Mouse (Mus musculus) forebrain, embryonic 15.5 days (tissue): ENCODE data around the gene M1ap. TPM values are rescaled to one million over a fixed set of nuclear protein-coding genes. Genes with fewer than 3 reads are reported as not detected.

ENCODE experiments used
- ATAC-seq: fragments of 200-750 bp; cut with Nextera tagmentation; replicated peaks from 2 replicates; pipeline ENCODE4 v1.8.0; 2017; ENCODE audit warnings: mild to moderate bottlenecking, moderate TSS enrichment, moderate library complexity
- H3K27ac ChIP-seq: fragments of 300-500 bp; sonication (generic); replicated peaks from 2 replicates; pipeline ENCODE4 v1.5.1; 2015; ENCODE audit warnings: mild to moderate bottlenecking, inconsistent platforms
- H3K27me3 ChIP-seq: fragments of 300-500 bp; sonication (generic); 2 replicates; pipeline ENCODE4 v1.6.1; 2015; ENCODE audit warnings: inconsistent platforms
- H3K36me3 ChIP-seq: fragments of 300-500 bp; sonication (generic); 2 replicates; pipeline ENCODE4 v1.6.1; 2015; ENCODE audit warnings: mild to moderate bottlenecking, inconsistent platforms
- H3K4me1 ChIP-seq: fragments of 300-500 bp; sonication (generic); 2 replicates; pipeline ENCODE4 v1.6.1; 2015; ENCODE audit warnings: inconsistent platforms
- H3K4me2 ChIP-seq: fragments of 300-500 bp; sonication (generic); replicated peaks from 2 replicates; pipeline ENCODE4 v1.6.1; 2015; ENCODE audit warnings: mild to moderate bottlenecking, inconsistent platforms
- H3K4me3 ChIP-seq: fragments of 300-500 bp; sonication (generic); 2 replicates; pipeline ENCODE4 v1.5.1; 2015; ENCODE audit warnings: mild to moderate bottlenecking, inconsistent platforms
- H3K9ac ChIP-seq: fragments of 300-500 bp; sonication (generic); replicated peaks from 2 replicates; pipeline ENCODE4 v1.6.1; 2015; ENCODE audit warnings: mild to moderate bottlenecking, inconsistent platforms
- H3K9me3 ChIP-seq: fragments of 300-500 bp; sonication (generic); 2 replicates; pipeline ENCODE4 v1.6.1; 2016; ENCODE audit warnings: inconsistent platforms
- WGBS: fragments of 180-500 bp; shearing (Covaris S2); methylation state at CpG from one replicate; pipeline ENCODE4 v1.1.7; 2015; ENCODE audit warnings: mixed read lengths; 5-methylcytosine and 5-hydroxymethylcytosine counted together
- polyA plus RNA-seq: library from polyadenylated mRNA; unstranded; fragments of >200 nt; fragmentation: Nextera tagmentation; extraction: Ambion mirVana; gene quantifications from 2 replicates; pipeline ENCODE4 v1.2.1, GENCODE M21; 2015

Gene M1ap
- polyA plus RNA-seq, 1 experiment from 2014 or later: not detected

DNA sequence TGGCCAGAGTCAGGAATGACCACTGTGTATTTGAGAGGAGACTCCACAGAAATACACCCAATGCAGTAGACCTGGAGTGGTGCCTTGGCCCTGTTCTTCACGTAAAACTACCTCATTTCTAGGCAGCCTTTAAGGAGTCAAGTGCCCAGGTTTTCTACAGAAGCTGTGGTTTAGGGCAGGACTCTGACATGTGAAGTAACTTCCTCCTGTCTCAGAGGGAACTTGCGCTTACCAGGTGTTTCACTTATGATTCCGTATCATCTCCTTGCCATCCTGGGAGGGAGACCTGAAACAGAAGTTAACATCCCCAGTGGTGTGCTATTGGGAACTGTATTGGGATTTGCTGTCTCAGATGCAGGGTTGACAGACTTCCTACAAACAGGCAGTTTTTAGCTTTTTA is 5.9 kb upstream of the M1ap start:
- no peaks in the 10 kb centered on the region for H3K27me3 ChIP-seq
- ATAC-seq: no peak
- WGBS: 83% methylated on average over 3 of the region's 3 CpGs

DNA sequence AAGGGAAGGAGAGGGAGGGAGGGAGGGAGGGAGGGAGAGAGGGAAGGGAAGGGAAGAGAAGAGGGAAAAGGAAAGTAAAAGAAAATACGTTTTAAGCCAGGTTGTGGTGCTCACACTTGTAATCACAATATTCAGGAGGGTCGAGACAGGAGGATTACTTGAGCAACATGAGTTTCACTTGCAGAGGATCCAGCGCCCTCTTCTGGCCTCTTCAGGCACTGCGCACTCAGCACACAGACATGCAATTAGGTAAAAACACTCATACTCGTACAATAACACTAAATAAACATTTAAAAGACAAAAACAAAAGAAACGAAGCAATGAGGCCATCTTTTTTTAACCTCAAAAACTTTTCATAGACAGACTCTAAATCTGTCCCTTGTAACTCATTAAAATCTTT is 952 bp upstream of the M1ap start:
- H3K27me3 ChIP-seq: no peaks in the 10 kb centered on the region
- H3K27ac ChIP-seq: no peak overlapping the region
- H3K9ac ChIP-seq: no peak overlapping the region
- H3K4me1 ChIP-seq: no peaks in the 10 kb centered on the region
- ATAC-seq: no peak
- no peaks in the 10 kb centered on the region for H3K36me3 ChIP-seq
- 54% methylated on average over 6 of the region's 6 CpGs for WGBS
- H3K9me3 ChIP-seq: no peaks in the 10 kb centered on the region
- no peak overlapping the region for H3K4me2 ChIP-seq
- H3K4me3 ChIP-seq: no peak overlapping the region

More for the DNA sequence above, 5.9 kb upstream of the M1ap start:
- H3K4me2 ChIP-seq: no peak overlapping the region
- no peak overlapping the region for H3K9ac ChIP-seq
- H3K9me3 ChIP-seq: no peaks in the 10 kb centered on the region
- no peak overlapping the region for H3K27ac ChIP-seq
- H3K4me3 ChIP-seq: no peak overlapping the region
- peaks cover 11% of the 10 kb centered on the region for H3K4me1 ChIP-seq
- no peaks in the 10 kb centered on the region; the same call in 1 of the 2 replicates for H3K36me3 ChIP-seq

DNA sequence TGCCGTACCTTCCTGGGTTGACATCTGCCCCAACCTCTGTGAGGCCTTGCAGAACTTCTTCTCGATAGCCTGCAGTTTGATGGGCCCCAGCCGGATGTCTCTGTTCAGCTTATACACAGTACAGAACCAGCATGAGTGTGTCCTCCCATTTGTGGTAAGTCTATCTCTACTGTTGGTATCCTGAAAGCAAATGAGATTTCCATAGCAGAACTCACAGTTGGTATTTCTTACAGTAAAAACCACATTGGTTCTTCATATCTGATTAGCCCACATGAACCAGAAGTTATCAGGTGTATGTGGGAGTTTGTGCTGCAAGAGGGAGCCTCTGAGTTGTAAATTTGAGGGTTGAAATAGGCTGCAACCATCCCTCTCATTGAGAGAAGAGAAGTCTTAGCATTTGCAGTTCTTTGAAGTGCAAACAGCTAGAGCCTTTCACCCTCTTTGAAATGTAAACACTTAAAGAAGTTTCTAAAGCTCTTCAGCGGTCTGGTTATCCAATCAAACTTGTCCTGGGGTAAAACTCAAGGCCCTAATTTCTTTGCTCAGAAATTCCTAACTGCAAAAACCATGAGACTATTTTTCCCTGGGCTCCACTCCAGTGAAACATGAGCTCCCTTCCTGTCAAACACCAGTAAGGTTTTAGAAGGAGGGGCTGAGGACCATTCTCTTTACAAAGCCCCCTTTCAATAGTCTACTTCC is 10.0 kb downstream of the M1ap start:
- Histone ChIP-seq H3K36me3 (no peaks in the 10 kb centered on the region), H3K4me1 (no peaks in the 10 kb centered on the region), H3K27me3 (no peaks in the 10 kb centered on the region), H3K9me3 (no peaks in the 10 kb centered on the region), H3K4me2 (no peak overlapping the region), H3K27ac (no peak overlapping the region), H3K9ac (no peak overlapping the region), H3K4me3 (no peak overlapping the region)
- ATAC-seq: no peak
- WGBS: 65% methylated on average over 4 of the region's 4 CpGs

DNA sequence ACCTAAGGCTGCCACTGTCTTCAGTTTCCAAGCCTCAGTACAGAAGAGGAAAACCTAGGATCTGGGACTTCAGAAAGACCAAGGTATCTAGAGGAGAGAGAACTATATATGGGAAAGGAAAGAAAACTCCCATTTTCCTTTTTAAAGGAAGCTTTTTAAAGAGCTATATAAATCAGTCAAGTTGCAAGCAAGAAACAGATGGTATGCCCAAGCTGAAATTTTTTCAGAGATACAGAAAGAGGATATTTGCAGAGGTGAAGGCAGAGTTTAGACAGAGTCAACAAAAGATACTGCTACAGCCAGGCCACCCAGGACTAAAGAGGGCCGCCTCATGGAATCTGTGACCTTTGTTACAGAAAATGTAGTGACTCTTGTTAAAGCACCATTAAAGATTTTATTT is 15.0 kb downstream of the M1ap start:
- no peak overlapping the region for H3K9ac ChIP-seq
- no peak overlapping the region for H3K4me3 ChIP-seq
- no peak overlapping the region for H3K27ac ChIP-seq
- no peak overlapping the region for H3K4me2 ChIP-seq
- no peaks in the 10 kb centered on the region for H3K27me3 ChIP-seq
- H3K36me3 ChIP-seq: no peaks in the 10 kb centered on the region
- ATAC-seq: no peak
- H3K4me1 ChIP-seq: no peaks in the 10 kb centered on the region
- WGBS: 93% methylated on average over 1 of the region's 1 CpGs
- H3K9me3 ChIP-seq: no peaks in the 10 kb centered on the region

DNA sequence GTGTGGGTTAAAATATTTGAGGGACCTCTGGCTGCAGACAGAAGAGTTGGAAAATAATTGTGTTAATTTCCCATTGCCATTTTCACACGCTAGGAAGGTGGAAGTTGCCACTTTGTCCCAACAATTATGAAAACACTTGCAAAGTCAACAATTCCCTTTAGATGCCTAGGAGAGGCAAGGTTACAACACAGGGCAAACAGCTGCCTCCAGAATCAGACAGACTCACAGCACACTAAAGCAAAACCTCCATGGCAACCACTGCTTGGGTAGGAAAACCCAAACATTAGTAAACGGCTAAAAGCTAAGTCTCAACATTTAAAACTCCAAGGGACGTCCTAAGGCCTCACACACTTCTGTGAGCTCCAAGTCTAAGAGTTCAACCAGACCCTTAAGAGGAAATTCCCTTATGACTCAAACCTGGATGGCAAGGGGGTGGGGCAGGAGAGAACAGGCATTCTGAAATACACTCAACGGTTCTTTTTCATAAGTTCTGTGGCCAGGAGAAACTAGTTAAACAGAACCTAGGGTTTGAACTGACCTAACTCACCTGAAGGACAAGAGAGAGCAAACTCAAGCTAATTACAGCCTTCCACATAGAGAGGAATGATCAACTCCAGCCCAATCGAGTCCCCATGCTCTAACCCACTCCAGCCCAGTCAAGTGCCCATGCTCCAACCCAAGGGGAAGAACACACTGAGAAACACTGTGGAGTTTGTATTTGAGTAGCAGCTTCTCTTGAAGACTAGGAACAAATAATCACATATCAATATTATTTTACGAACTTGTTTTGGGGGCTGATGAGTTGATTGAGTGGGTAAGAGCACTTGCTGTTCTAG is 22.8 kb downstream of the M1ap start:
- H3K36me3 ChIP-seq: no peaks in the 10 kb centered on the region
- 80% methylated on average over 6 of the region's 6 CpGs for WGBS
- no peaks in the 10 kb centered on the region for H3K9me3 ChIP-seq
- H3K27me3 ChIP-seq: 0 out of 2 replicates have a peak, but pooled peaks cover 7% of the 10 kb centered on the region
- H3K4me3 ChIP-seq: no peak overlapping the region
- H3K4me2 ChIP-seq: no peak overlapping the region
- no peak overlapping the region for H3K27ac ChIP-seq
- no peak overlapping the region for H3K9ac ChIP-seq
- ATAC-seq: no peak
- H3K4me1 ChIP-seq: no peaks in the 10 kb centered on the region

DNA sequence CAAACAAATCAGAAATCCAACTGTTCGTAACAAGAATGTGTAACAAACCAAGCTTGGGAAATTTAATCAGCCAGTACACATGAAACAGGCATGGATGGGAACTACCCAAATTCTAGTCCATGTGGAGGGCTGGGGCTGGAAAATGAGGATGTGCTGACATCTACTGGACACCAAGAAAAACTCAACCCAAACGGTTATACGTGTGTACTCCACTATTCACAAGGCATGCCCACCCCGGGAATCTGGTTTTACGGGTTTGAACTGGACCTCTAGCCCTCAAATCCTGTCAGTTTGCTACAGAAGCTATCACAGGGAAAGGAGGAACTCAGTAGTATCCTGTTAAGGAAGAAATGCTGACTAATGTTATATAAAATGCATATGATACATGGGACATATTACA is 24.3 kb downstream of the M1ap start:
- H3K4me2 ChIP-seq: no peak overlapping the region
- no peaks in the 10 kb centered on the region for H3K4me1 ChIP-seq
- no peaks in the 10 kb centered on the region for H3K36me3 ChIP-seq
- no peaks in the 10 kb centered on the region for H3K9me3 ChIP-seq
- H3K4me3 ChIP-seq: no peak overlapping the region
- WGBS: 15% methylated on average over 5 of the region's 5 CpGs
- H3K27ac ChIP-seq: no peak overlapping the region
- ATAC-seq: peak; percentile 87
- H3K27me3 ChIP-seq: 0 out of 2 replicates have a peak, but pooled peaks cover 7% of the 10 kb centered on the region
- no peak overlapping the region for H3K9ac ChIP-seq

DNA sequence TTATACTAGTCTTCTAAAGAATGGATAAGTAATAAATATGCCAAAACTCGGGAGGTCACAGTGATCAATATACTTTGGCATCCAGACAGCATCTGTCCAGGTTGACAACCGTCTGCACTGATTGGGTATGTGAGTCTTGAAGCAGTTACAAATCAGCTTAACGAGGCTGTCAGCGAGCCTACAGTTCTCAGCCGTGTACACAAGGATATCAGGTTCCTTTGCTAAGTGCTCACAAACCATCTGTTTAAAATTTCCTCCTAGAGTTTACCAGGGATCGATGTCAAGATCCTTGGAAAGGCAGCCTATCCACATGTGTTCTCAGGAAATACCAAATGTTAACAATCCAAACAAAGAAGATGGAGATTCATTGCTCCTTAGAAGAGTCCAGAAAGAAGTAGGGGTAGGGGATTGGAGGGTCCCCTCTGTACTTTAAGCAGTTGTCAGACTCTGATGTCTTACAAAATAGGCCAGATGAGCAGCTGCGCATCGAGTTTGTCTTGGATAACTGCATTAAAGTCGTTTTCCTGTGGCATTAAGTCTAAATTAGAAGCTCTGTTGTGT is 40.8 kb downstream of the M1ap start:
- H3K4me1 ChIP-seq: 0 out of 2 replicates have a peak, but pooled peaks cover 3% of the 10 kb centered on the region
- no peaks in the 10 kb centered on the region for H3K36me3 ChIP-seq
- WGBS: 37% methylated on average over 9 of the region's 9 CpGs
- ATAC-seq: no peak
- no peak overlapping the region for H3K4me3 ChIP-seq
- H3K9me3 ChIP-seq: no peaks in the 10 kb centered on the region
- no peak overlapping the region for H3K4me2 ChIP-seq
- H3K27ac ChIP-seq: no peak overlapping the region
- H3K27me3 ChIP-seq: no peaks in the 10 kb centered on the region
- H3K9ac ChIP-seq: no peak overlapping the region

DNA sequence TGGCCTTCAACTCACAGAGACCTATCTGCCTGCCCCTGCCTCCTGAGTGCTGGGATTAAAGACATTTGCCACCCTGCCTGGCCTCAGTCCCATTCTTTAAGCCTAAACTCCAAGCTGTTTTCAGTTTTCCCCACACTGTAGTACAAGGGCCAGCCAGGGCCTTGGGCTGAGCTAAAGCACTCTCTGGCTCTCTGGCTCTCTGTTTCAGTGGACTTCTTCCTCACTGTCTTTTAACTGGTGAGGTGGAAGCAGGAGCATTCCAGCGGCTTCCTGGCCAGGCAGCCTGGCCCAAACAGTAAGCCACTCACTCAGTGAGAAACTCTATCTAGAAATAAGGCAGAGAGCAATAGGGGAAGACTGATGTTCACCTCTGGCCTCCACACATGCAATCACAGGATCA is 47.0 kb downstream of the M1ap start:
- H3K4me2 ChIP-seq: no peak overlapping the region
- no peaks in the 10 kb centered on the region for H3K9me3 ChIP-seq
- H3K9ac ChIP-seq: no peak overlapping the region
- H3K36me3 ChIP-seq: no peaks in the 10 kb centered on the region
- no peak for ATAC-seq
- no peak overlapping the region for H3K4me3 ChIP-seq
- H3K4me1 ChIP-seq: 0 out of 2 replicates have a peak, but pooled peaks cover 4% of the 10 kb centered on the region
- 0 out of 2 replicates have a peak, but pooled peaks cover 3% of the 10 kb centered on the region for H3K27me3 ChIP-seq
- 41% methylated on average over 1 of the region's 1 CpGs for WGBS
- H3K27ac ChIP-seq: no peak overlapping the region

DNA sequence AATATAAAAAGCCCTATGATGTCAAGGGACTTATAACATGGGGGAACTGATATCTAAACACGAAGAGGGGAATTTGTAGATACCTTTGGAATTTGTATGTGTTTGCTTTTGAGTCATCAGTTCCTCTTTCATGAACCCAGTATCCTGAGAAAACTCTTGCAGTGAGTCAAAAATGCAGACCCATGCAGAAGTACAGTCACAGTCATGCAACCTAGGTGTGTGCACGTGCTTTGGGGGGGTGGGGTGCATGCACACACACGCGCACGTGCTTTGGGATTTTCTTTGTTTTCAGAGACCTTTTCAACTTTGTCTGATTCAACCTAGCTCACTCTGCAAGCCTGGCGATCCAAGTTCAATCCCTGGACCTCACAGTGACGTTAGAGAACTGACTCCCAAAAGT is 47.7 kb downstream of the M1ap start:
- WGBS: 78% methylated on average over 7 of the region's 7 CpGs

DNA sequence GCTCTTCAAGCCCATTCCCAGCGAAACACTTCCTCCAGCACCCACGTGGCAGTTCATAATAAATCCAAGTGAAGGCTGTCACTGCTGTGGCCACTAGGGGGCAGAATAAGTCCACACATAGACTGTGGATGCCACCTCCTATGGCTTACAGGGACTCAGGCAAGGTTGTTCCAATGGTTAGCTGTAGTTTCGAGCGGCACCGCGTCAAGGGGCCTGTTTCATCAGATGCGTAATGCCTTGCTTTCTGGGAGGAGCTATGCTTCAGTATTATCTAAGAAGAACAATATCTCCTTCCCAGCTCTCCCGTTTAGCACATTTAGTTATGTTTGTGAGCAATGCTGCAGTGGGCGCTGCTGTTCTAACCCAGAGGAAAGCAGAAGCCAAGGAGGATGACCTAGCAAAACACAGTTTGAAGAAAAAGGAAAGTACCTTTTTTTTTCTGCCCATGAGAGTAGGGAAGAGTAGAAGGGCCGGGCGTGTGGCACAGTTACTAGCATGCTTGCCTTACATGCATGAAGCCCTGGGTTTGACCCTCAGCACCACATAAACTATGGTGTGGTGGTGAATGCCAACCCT is 50.1 kb downstream of the M1ap start:
- H3K27me3 ChIP-seq: 0 out of 2 replicates have a peak, but pooled peaks cover 3% of the 10 kb centered on the region

More for the DNA sequence above, 47.7 kb downstream of the M1ap start:
- ATAC-seq: no peak
- Histone ChIP-seq H3K4me1 (0 out of 2 replicates have a peak, but pooled peaks cover 4% of the 10 kb centered on the region), H3K9me3 (no peaks in the 10 kb centered on the region), H3K36me3 (no peaks in the 10 kb centered on the region), H3K9ac (no peak overlapping the region), H3K4me3 (no peak overlapping the region), H3K27me3 (0 out of 2 replicates have a peak, but pooled peaks cover 3% of the 10 kb centered on the region), H3K27ac (no peak overlapping the region), H3K4me2 (no peak overlapping the region)

DNA sequence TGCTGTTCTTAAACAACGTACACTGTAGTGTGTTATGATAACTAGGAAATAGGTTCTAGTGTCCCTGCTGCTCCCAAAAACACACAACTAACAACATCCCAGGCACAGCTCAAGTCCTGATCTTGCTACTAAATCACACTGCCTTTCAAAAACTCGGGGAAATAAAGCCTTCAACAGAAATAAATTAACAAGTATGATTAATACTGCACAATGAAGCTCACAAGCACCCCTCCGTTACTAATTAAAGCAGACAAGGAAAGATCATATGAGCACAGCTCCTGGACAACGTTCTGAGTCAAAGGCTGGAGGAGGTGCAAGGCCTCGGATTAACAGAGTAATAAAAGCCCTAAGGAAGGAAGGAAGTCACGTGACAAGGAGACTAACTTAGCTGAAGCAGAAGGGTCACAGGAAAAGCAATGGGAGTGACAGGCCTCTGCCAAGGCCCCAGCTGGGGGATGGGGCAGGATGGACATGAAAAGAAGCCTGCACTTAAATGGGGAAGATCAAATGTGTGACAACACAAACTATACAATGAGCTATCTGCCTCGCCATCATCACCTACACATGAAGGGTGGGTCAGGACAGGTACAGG is 50.9 kb downstream of the M1ap start:
- H3K9me3 ChIP-seq: no peaks in the 10 kb centered on the region
- WGBS: 32% methylated on average over 7 of the region's 7 CpGs
- no peak; the same call in 1 of the 2 replicates for ATAC-seq
- H3K4me1 ChIP-seq: 0 out of 2 replicates have a peak, but pooled peaks cover 4% of the 10 kb centered on the region
- no peak overlapping the region for H3K27ac ChIP-seq
- no peak overlapping the region for H3K9ac ChIP-seq
- no peak overlapping the region for H3K4me2 ChIP-seq
- no peaks in the 10 kb centered on the region for H3K36me3 ChIP-seq
- 0 out of 2 replicates have a peak, but pooled peaks cover 3% of the 10 kb centered on the region for H3K27me3 ChIP-seq
- H3K4me3 ChIP-seq: no peak overlapping the region

More for the DNA sequence above, 50.1 kb downstream of the M1ap start:
- peak; percentile 97 for ATAC-seq
- Histone ChIP-seq H3K9ac (no peak overlapping the region), H3K36me3 (no peaks in the 10 kb centered on the region), H3K9me3 (no peaks in the 10 kb centered on the region), H3K27ac (no peak overlapping the region), H3K4me3 (no peak overlapping the region; the same call in 1 of the 2 replicates), H3K4me1 (0 out of 2 replicates have a peak, but pooled peaks cover 4% of the 10 kb centered on the region), H3K4me2 (peak overlapping the region; percentile 28)
- WGBS: 12% methylated on average over 11 of the region's 11 CpGs
